Mouse (Mus musculus): ENCODE data around the gene Il10. TPM values are rescaled to one million over a fixed set of nuclear protein-coding genes. Genes with fewer than 3 reads are reported as not detected.

The Il10 gene
- polyA plus RNA-seq, 1 experiment: not detected

GRCm38 (mm10) chr1:131048946-131049345 is 29.3 kb downstream of the Il10 start:
- peaks cover 4% of the 10 kb centered on the region; the same call in 1 of the 2 replicates for H3K36me3 ChIP-seq (ENCODE audit: control insufficient read depth, insufficient read depth, low read length)
- 87% methylated on average over 8 of the region's 8 CpGs for WGBS
- TF ChIP-seq POLR2A (IDR thresholded peaks at IDR 0.05; ENCODE audit: low read depth, low read length): no peak
- no peak for TF ChIP-seq CTCF (IDR thresholded peaks at IDR 0.05; ENCODE audit: extremely low read depth, insufficient read length, insufficient replicate concordance, low read depth, low read length)
- no peak overlapping the region for H3K4me3 ChIP-seq (ENCODE audit: low read depth, low read length)
- no peaks in the 10 kb centered on the region for H3K27me3 ChIP-seq (ENCODE audit: control insufficient read depth, insufficient read depth, low read length)
- H3K4me1 ChIP-seq (ENCODE audit: control insufficient read depth, insufficient read depth, insufficient read length, low read length): peaks cover 24% of the 10 kb centered on the region; the same call in 1 of the 2 replicates
- no peak overlapping the region for H3K27ac ChIP-seq (ENCODE audit: insufficient read depth, low read depth, low read length)

GRCm38 (mm10) chr1:131049361-131049806 is 29.7 kb downstream of the Il10 start:
- WGBS: 80% methylated on average over 5 of the region's 5 CpGs
- Histone ChIP-seq H3K4me3 (ENCODE audit: low read depth, low read length) (no peak overlapping the region), H3K27ac (ENCODE audit: insufficient read depth, low read depth, low read length) (no peak overlapping the region), H3K36me3 (ENCODE audit: control insufficient read depth, insufficient read depth, low read length) (peaks cover 8% of the 10 kb centered on the region), H3K4me1 (ENCODE audit: control insufficient read depth, insufficient read depth, insufficient read length, low read length) (peaks cover 24% of the 10 kb centered on the region; the same call in 1 of the 2 replicates), H3K27me3 (ENCODE audit: control insufficient read depth, insufficient read depth, low read length) (no peaks in the 10 kb centered on the region)
- TF ChIP-seq POLR2A (IDR thresholded peaks at IDR 0.05; ENCODE audit: low read depth, low read length) (no peak), CTCF (IDR thresholded peaks at IDR 0.05; ENCODE audit: extremely low read depth, insufficient read length, insufficient replicate concordance, low read depth, low read length) (no peak)

DNA sequence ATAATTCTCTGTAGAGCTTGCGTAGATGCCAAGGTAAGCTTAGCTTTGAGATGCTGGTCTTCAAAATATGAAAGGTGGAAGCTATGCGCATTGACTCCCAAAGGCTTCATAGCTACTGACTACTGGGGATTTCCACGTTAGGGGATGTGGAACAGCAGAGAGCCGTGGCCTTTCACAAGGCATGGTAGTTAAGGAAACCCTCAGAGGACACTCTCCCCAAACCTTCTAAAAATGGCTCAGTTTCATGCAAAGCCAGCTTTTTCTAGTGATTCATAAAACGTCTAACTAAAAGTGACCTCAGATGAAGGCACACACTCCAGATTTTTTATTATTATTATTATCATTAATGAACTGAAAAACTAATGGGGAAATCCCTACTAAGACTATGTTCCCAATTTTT is 30.4 kb downstream of the Il10 start:
- Histone ChIP-seq H3K36me3 (ENCODE audit: control insufficient read depth, insufficient read depth, low read length) (peaks cover 14% of the 10 kb centered on the region), H3K4me1 (ENCODE audit: control insufficient read depth, insufficient read depth, insufficient read length, low read length) (peaks cover 24% of the 10 kb centered on the region; the same call in 1 of the 2 replicates), H3K4me3 (ENCODE audit: low read depth, low read length) (no peak overlapping the region), H3K27ac (ENCODE audit: insufficient read depth, low read depth, low read length) (no peak overlapping the region), H3K27me3 (ENCODE audit: control insufficient read depth, insufficient read depth, low read length) (no peaks in the 10 kb centered on the region)
- TF ChIP-seq CTCF (IDR thresholded peaks at IDR 0.05; ENCODE audit: extremely low read depth, insufficient read length, insufficient replicate concordance, low read depth, low read length): no peak
- no peak for TF ChIP-seq POLR2A (IDR thresholded peaks at IDR 0.05; ENCODE audit: low read depth, low read length)
- WGBS: 82% methylated on average over 5 of the region's 5 CpGs

- Histone ChIP-seq H3K27ac (ENCODE audit: insufficient read depth, low read depth, low read length) (no peak overlapping the region), H3K4me3 (ENCODE audit: low read depth, low read length) (no peak overlapping the region), H3K36me3 (ENCODE audit: control insufficient read depth, insufficient read depth, low read length) (peaks cover 20% of the 10 kb centered on the region), H3K27me3 (ENCODE audit: control insufficient read depth, insufficient read depth, low read length) (no peaks in the 10 kb centered on the region), H3K4me1 (ENCODE audit: control insufficient read depth, insufficient read depth, insufficient read length, low read length) (peaks cover 21% of the 10 kb centered on the region; the same call in 1 of the 2 replicates)
- WGBS: 84% methylated on average over 5 of the region's 5 CpGs
- no peak for TF ChIP-seq CTCF (IDR thresholded peaks at IDR 0.05; ENCODE audit: extremely low read depth, insufficient read length, insufficient replicate concordance, low read depth, low read length)
- TF ChIP-seq POLR2A (IDR thresholded peaks at IDR 0.05; ENCODE audit: low read depth, low read length): 0 out of 2 replicates have a peak, but pooled peaks have one; percentile 5
Observed at GRCm38 (mm10) chr1:131050617-131051016, 31.0 kb downstream of the Il10 start.

DNA sequence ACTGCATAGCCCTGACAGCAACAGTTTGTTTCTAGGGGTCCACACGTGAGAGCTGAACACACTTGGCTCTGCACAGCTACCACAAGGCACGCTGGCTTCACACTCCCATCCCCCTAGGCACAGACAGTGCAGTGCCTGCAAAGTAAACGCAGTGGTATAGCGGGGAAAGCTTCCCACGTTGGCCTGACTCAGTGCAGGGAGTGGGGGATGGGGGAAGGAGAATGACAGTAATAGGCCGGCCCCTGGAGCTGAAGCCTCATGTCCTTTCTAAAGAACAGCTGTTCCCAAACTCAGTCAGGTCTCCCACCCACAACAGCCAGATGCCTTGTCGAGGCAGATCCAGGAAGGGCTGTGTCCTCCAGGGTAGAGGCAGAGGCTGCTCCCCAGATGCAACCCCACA is 31.4 kb downstream of the Il10 start:
- H3K36me3 ChIP-seq (ENCODE audit: control insufficient read depth, insufficient read depth, low read length): peaks cover 21% of the 10 kb centered on the region
- 63% methylated on average over 7 of the region's 7 CpGs for WGBS
- no peak overlapping the region for H3K27ac ChIP-seq (ENCODE audit: insufficient read depth, low read depth, low read length)
- no peak overlapping the region for H3K4me3 ChIP-seq (ENCODE audit: low read depth, low read length)
- peaks cover 17% of the 10 kb centered on the region; the same call in 1 of the 2 replicates for H3K4me1 ChIP-seq (ENCODE audit: control insufficient read depth, insufficient read depth, insufficient read length, low read length)
- TF ChIP-seq POLR2A (IDR thresholded peaks at IDR 0.05; ENCODE audit: low read depth, low read length): 0 out of 2 replicates have a peak, but pooled peaks have one; percentile 1
- TF ChIP-seq CTCF (IDR thresholded peaks at IDR 0.05; ENCODE audit: extremely low read depth, insufficient read length, insufficient replicate concordance, low read depth, low read length): no peak
- H3K27me3 ChIP-seq (ENCODE audit: control insufficient read depth, insufficient read depth, low read length): no peaks in the 10 kb centered on the region

DNA sequence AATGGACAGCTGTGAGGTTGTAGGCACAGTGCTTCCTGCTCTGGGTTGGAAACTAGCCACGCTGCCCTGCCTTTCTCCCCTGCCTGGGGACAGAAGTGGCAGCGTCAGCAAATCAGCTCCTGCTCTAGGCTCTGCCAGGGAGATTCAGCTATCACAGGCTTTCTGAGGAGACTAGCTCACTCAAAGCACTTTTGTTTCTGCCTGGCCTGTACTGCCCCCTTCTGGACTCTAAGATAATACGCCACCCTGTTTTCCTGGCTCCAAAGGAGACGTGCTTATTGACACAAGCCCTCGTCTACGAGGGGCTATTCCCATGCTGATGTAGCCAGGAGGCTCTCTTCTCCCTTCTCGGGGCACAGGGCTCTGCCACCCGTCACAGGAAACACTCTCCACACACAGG is 33.6 kb downstream of the Il10 start:
- H3K36me3 ChIP-seq (ENCODE audit: control insufficient read depth, insufficient read depth, low read length): peaks cover 37% of the 10 kb centered on the region
- H3K27ac ChIP-seq (ENCODE audit: insufficient read depth, low read depth, low read length): no peak overlapping the region
- H3K27me3 ChIP-seq (ENCODE audit: control insufficient read depth, insufficient read depth, low read length): no peaks in the 10 kb centered on the region
- peak; percentile 63; the same call in 1 of the 2 replicates for TF ChIP-seq CTCF (IDR thresholded peaks at IDR 0.05; ENCODE audit: extremely low read depth, insufficient read length, insufficient replicate concordance, low read depth, low read length)
- TF ChIP-seq POLR2A (IDR thresholded peaks at IDR 0.05; ENCODE audit: low read depth, low read length): no peak
- no peak overlapping the region for H3K4me3 ChIP-seq (ENCODE audit: low read depth, low read length)
- 13% methylated on average over 8 of the region's 8 CpGs for WGBS
- peaks cover 12% of the 10 kb centered on the region; the same call in 1 of the 2 replicates for H3K4me1 ChIP-seq (ENCODE audit: control insufficient read depth, insufficient read depth, insufficient read length, low read length)

DNA sequence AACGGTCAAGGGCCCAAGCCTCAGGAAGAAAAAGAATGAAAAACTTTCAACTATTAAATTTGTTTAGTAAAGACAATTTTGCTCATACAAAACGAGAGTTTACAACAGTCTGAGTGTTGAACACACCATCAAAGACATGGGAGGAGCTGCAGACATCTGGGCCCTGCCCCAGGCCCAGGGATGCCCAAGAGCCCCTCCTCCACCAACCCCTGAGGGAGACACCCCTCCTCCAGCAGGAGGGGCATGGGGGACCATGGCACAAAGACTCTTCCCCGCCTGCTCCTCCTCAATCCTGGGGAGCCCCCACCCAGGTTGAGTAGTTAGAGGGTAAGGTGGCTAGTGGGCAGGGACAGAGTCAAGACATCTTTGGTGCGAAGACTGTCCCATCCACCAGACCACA is 34.0 kb downstream of the Il10 start:
- no peaks in the 10 kb centered on the region for H3K27me3 ChIP-seq (ENCODE audit: control insufficient read depth, insufficient read depth, low read length)
- peaks cover 9% of the 10 kb centered on the region; the same call in 1 of the 2 replicates for H3K4me1 ChIP-seq (ENCODE audit: control insufficient read depth, insufficient read depth, insufficient read length, low read length)
- H3K36me3 ChIP-seq (ENCODE audit: control insufficient read depth, insufficient read depth, low read length): peaks cover 37% of the 10 kb centered on the region
- no peak overlapping the region for H3K4me3 ChIP-seq (ENCODE audit: low read depth, low read length)
- TF ChIP-seq POLR2A (IDR thresholded peaks at IDR 0.05; ENCODE audit: low read depth, low read length) (no peak), CTCF (IDR thresholded peaks at IDR 0.05; ENCODE audit: extremely low read depth, insufficient read length, insufficient replicate concordance, low read depth, low read length) (no peak)
- 68% methylated on average over 4 of the region's 4 CpGs for WGBS
- no peak overlapping the region for H3K27ac ChIP-seq (ENCODE audit: insufficient read depth, low read depth, low read length)

All from small intestine, adult 2 months (tissue).